Mouse (Mus musculus): ENCODE measurements around the gene Sdsl.
"Not testable (repeated sequence)": the region's sequence is repeated elsewhere in the genome, so short reads cannot be mapped to it uniquely, and the experiment has no call there.

Sdsl gene
- long read RNA-seq, experiment 1, partial matches to known transcripts = 180 of 183 reads
- long read RNA-seq, experiment 1, other reads (novel, unspliced or antisense) = 3 of 183 reads
- long read RNA-seq, experiment 2, partial matches to known transcripts = 225 of 232 reads
- long read RNA-seq, experiment 2, other reads (novel, unspliced or antisense) = 7 of 232 reads

GRCm38 (mm10) chr5:120472770-120473169 is at the start of gene Sdsl:
Gene Sdsl, minus strand, starts transcription at chr5:120472810.
- intact Hi-C loops (cut with DNase I) = no loop called here

- intact Hi-C loops (cut with DNase I) = no loop called here
Observed at GRCm38 (mm10) chr5:120517552-120517951, 44.9 kb upstream of the Sdsl start.

- intact Hi-C loops (cut with DNase I) = no loop called here
Observed at GRCm38 (mm10) chr5:120516221-120516984, 43.8 kb upstream of the Sdsl start.

GRCm38 (mm10) chr5:120515451-120515850 is 42.8 kb upstream of the Sdsl start:
- intact Hi-C loops (cut with DNase I) = no loop called here

- intact Hi-C loops (cut with DNase I) = no loop called here
Observed at GRCm38 (mm10) chr5:120514754-120515153, 42.1 kb upstream of the Sdsl start.

GRCm38 (mm10) chr5:120514031-120514677 is 41.5 kb upstream of the Sdsl start:
- intact Hi-C loops (cut with DNase I) = no loop called here

GRCm38 (mm10) chr5:120512911-120513555 is 40.4 kb upstream of the Sdsl start:
- intact Hi-C loops (cut with DNase I) = no loop called here

- intact Hi-C loops (cut with DNase I) = no loop called here
Observed at GRCm38 (mm10) chr5:120511643-120512220, 39.1 kb upstream of the Sdsl start.

- intact Hi-C loops (cut with DNase I) = no loop called here
Observed at GRCm38 (mm10) chr5:120510982-120511642, 38.5 kb upstream of the Sdsl start, which contains the start of gene Slc8b1. Gene Slc8b1, plus strand, starts transcription at chr5:120511168.

GRCm38 (mm10) chr5:120507311-120507710 is 34.7 kb upstream of the Sdsl start:
- intact Hi-C loops (cut with DNase I) = no loop called here

GRCm38 (mm10) chr5:120506490-120506889 is 33.9 kb upstream of the Sdsl start:
- intact Hi-C loops (cut with DNase I) = no loop called here

GRCm38 (mm10) chr5:120505781-120506180 is 33.2 kb upstream of the Sdsl start:
- intact Hi-C loops (cut with DNase I) = loop anchor here (2.0 kb wide), 1 partner anchor 99 kb away; no protein-coding TSS in a partner anchor

- intact Hi-C loops (cut with DNase I) = loop anchor here (2.0 kb wide), 1 partner anchor 99 kb away; no protein-coding TSS in a partner anchor
Observed at GRCm38 (mm10) chr5:120505368-120505767, 32.8 kb upstream of the Sdsl start.

GRCm38 (mm10) chr5:120503144-120503795 is 30.7 kb upstream of the Sdsl start, which contains the start of gene Plbd2:
Gene Plbd2, minus strand, starts transcription at chr5:120503625.
- intact Hi-C loops (cut with DNase I) = no loop called here

- intact Hi-C loops (cut with DNase I) = no loop called here
Observed at GRCm38 (mm10) chr5:120502675-120503143, 30.1 kb upstream of the Sdsl start.

GRCm38 (mm10) chr5:120502147-120502621 is 29.6 kb upstream of the Sdsl start:
- intact Hi-C loops (cut with DNase I) = no loop called here

- intact Hi-C loops (cut with DNase I) = not testable (repeated sequence)
Observed at GRCm38 (mm10) chr5:120500609-120501008, 28.0 kb upstream of the Sdsl start.

- intact Hi-C loops (cut with DNase I) = no loop called here
Observed at GRCm38 (mm10) chr5:120499202-120499601, 26.6 kb upstream of the Sdsl start.

GRCm38 (mm10) chr5:120497071-120497470 is 24.5 kb upstream of the Sdsl start:
- intact Hi-C loops (cut with DNase I) = no loop called here

- intact Hi-C loops (cut with DNase I) = no loop called here
Observed at GRCm38 (mm10) chr5:120495703-120496226, 23.2 kb upstream of the Sdsl start.
